Mouse (Mus musculus) neural tube, embryonic 14.5 days (tissue): ENCODE measurements around the gene Srd5a2. TPM values are rescaled to one million over a fixed set of nuclear protein-coding genes. Genes with fewer than 3 reads are reported as not detected.

Experiments used
- ATAC-seq: fragments of 200-750 bp; cut with Nextera tagmentation; 2 replicates; pipeline ENCODE4 v1.8.0; 2017; ENCODE audit warnings: low read depth, mild to moderate bottlenecking, moderate TSS enrichment, moderate library complexity
- H3K27ac ChIP-seq: fragments of 300-500 bp; sonication (generic); 2 replicates; pipeline ENCODE4 v1.5.1; 2014; ENCODE audit warnings: low read depth, mild to moderate bottlenecking, control low read depth, low read length, moderate library complexity, mixed read lengths
- H3K27me3 ChIP-seq: fragments of 300-500 bp; sonication (generic); 2 replicates; pipeline ENCODE4 v1.6.1; 2014; ENCODE audit warnings: low read length; ENCODE audit not compliant: control insufficient read depth, insufficient read depth
- H3K36me3 ChIP-seq: fragments of 300-500 bp; sonication (generic); 2 replicates; pipeline ENCODE4 v1.6.1; 2014; ENCODE audit warnings: low read length, mixed read lengths; ENCODE audit not compliant: control insufficient read depth, insufficient read depth
- H3K4me1 ChIP-seq: fragments of 300-500 bp; sonication (generic); 2 replicates; pipeline ENCODE4 v1.6.1; 2014; ENCODE audit warnings: low read length; ENCODE audit not compliant: control insufficient read depth, insufficient read depth
- H3K4me2 ChIP-seq: fragments of 300-500 bp; sonication (generic); 2 replicates; pipeline ENCODE4 v1.6.1; 2014; ENCODE audit warnings: mild to moderate bottlenecking, low read depth, low read length, control low read depth
- H3K4me3 ChIP-seq: fragments of 300-500 bp; sonication (generic); 2 replicates; pipeline ENCODE4 v1.5.1; 2014; ENCODE audit warnings: low read depth, low read length, control low read depth, mixed read lengths
- H3K9ac ChIP-seq: fragments of 300-500 bp; sonication (generic); replicated peaks from 2 replicates; pipeline ENCODE4 v1.6.1; 2014; ENCODE audit warnings: low read depth, mild to moderate bottlenecking, control low read depth, low read length, mixed read lengths
- H3K9me3 ChIP-seq: fragments of 300-500 bp; sonication (generic); 2 replicates; pipeline ENCODE4 v1.6.1; 2016; ENCODE audit warnings: low read length; ENCODE audit not compliant: control insufficient read depth
- WGBS: fragments of 180-500 bp; shearing (Covaris S2); extraction: QIAGEN DNeasy Blood & Tissue Kit; methylation state at CpG from one replicate; pipeline ENCODE4 v1.1.7; 2014; 5-methylcytosine and 5-hydroxymethylcytosine counted together
- polyA plus RNA-seq: library from polyadenylated mRNA; unstranded; fragments of >200 nt; fragmentation: Nextera tagmentation; extraction: Ambion mirVana; gene quantifications from 2 replicates; pipeline ENCODE4 v1.2.1, GENCODE M21; 2014

Srd5a2 gene
- polyA plus RNA-seq, 1 experiment from 2014 or later: 0.20 TPM

- Histone ChIP-seq H3K36me3 (no peaks in the 10 kb centered on the region), H3K27me3 (no peaks in the 10 kb centered on the region), H3K9me3 (no peaks in the 10 kb centered on the region), H3K27ac (no peak overlapping the region), H3K4me1 (no peaks in the 10 kb centered on the region), H3K4me2 (no peak overlapping the region), H3K9ac (no peak overlapping the region), H3K4me3 (no peak overlapping the region)
- WGBS: 75% methylated on average over 3 of the region's 3 CpGs
- ATAC-seq: no peak
Observed at GRCm38 (mm10) chr17:73970361-73971027, 77.2 kb downstream of the Srd5a2 start.

Other genes with a start within 250 kb of the Srd5a2 start
- 24.5 and 25.4 TPM in 2 replicates for gene Ehd3, start 243.8 kb downstream of the Srd5a2 start, polyA plus RNA-seq
- gene Xdh, start 97.7 kb downstream of the Srd5a2 start, polyA plus RNA-seq: 0.09 and 0.42 TPM in 2 replicates
- gene Memo1, start 247.6 kb upstream of the Srd5a2 start, polyA plus RNA-seq: 65.7 and 65.8 TPM in 2 replicates